Mouse (Mus musculus) MEL (cell line): ENCODE results near the gene Nsfl1c. TPM values are rescaled to one million over a fixed set of nuclear protein-coding genes. Genes with fewer than 3 reads are reported as not detected.
A peak's percentile ranks its signal among the peaks of the same experiment; 100 is the strongest.

Source experiments
- DNase-seq: peaks from one replicate; pipeline ENCODE4 v3.0.0; 2011; ENCODE audit warnings: low read depth, low spot score
- H3K27ac ChIP-seq: 2 replicates; pipeline ENCODE4 v1.5.1; 2012; ENCODE audit warnings: low read depth, mild to moderate bottlenecking, control low read depth, low read length, moderate library complexity; ENCODE audit not compliant: control insufficient read depth
- H3K27me3 ChIP-seq, 2 experiments: fragments of 150-350 bp in 1 of 2; sonication (generic) in 1 of 2; 2 replicates each; pipeline ENCODE4 v1.6.1; 2012; ENCODE audit warnings: low read length in 2 of 2, mild to moderate bottlenecking in 2 of 2, improper control_type of control experiment in 1 of 2, moderate library complexity in 1 of 2; ENCODE audit not compliant: insufficient read depth in 2 of 2, control insufficient read depth in 1 of 2
- H3K36me3 ChIP-seq, 2 experiments: 2 replicates each; pipeline ENCODE4 v1.6.1; 2012 to 2014; ENCODE audit warnings: low read length in 2 of 2, improper control_type of control experiment in 1 of 2, inconsistent platforms in 1 of 2, mild to moderate bottlenecking in 1 of 2; ENCODE audit not compliant: insufficient read depth in 2 of 2, control insufficient read depth in 1 of 2
- H3K4me1 ChIP-seq, 2 experiments: fragments of 150-350 bp in 1 of 2; sonication (generic) in 1 of 2; 2 replicates each; pipeline ENCODE4 v1.6.1; 2012; ENCODE audit warnings: low read length in 2 of 2, improper control_type of control experiment in 1 of 2, mild to moderate bottlenecking in 1 of 2; ENCODE audit not compliant: insufficient read depth in 2 of 2, control insufficient read depth in 1 of 2
- H3K4me3 ChIP-seq, 2 experiments: fragments of 150-350 bp in 1 of 2; sonication (generic) in 1 of 2; 2 replicates each; pipeline ENCODE4 v1.5.1; 2012; ENCODE audit warnings: low read depth in 2 of 2, low read length in 2 of 2, mild to moderate bottlenecking in 2 of 2, moderate library complexity in 2 of 2, control low read depth in 1 of 2, improper control_type of control experiment in 1 of 2; ENCODE audit not compliant: control insufficient read depth in 1 of 2, insufficient read depth in 1 of 2
- H3K79me2 ChIP-seq: 2 replicates; pipeline ENCODE4 v1.6.1; 2012; ENCODE audit warnings: mild to moderate bottlenecking, low read length, moderate library complexity; ENCODE audit not compliant: control insufficient read depth, poor library complexity, insufficient read depth
- H3K9ac ChIP-seq: 2 replicates; pipeline ENCODE4 v1.6.1; 2012; ENCODE audit warnings: low read depth, mild to moderate bottlenecking, control low read depth, low read length, moderate library complexity; ENCODE audit not compliant: control insufficient read depth, poor library complexity, severe bottlenecking
- H3K9me3 ChIP-seq: fragments of 150-350 bp; sonication (generic); replicated peaks from 2 replicates; pipeline ENCODE4 v1.6.1; 2012; ENCODE audit warnings: mild to moderate bottlenecking, low read length, improper control_type of control experiment, moderate library complexity; ENCODE audit not compliant: insufficient read depth
- CTCF ChIP-seq, 3 experiments: IDR thresholded peaks in 2 of 3; conservative IDR thresholded peaks in 1 of 3; 2 replicates each; pipeline ENCODE4 v1.5.1; 2011 to 2012; ENCODE audit warnings: low read length in 3 of 3, low read depth in 2 of 3, mild to moderate bottlenecking in 2 of 3, improper control_type of control experiment in 1 of 3, inconsistent platforms in 1 of 3, mixed read lengths in 1 of 3, moderate library complexity in 1 of 3; ENCODE audit not compliant: control insufficient read depth in 1 of 3, insufficient read depth in 1 of 3, poor library complexity in 1 of 3, severe bottlenecking in 1 of 3
- EP300 ChIP-seq, 2 experiments: IDR thresholded peaks; 2 replicates each; pipeline ENCODE4 v1.6.1; 2011; ENCODE audit warnings: improper control_type of control experiment in 2 of 2, low read length in 2 of 2, low read depth in 1 of 2, mild to moderate bottlenecking in 1 of 2
- GABPA ChIP-seq: IDR thresholded peaks from 2 replicates; pipeline ENCODE4 v1.6.1; 2012; ENCODE audit warnings: low read depth, mild to moderate bottlenecking, inconsistent platforms, low read length, improper control_type of control experiment, moderate library complexity
- GATA1 ChIP-seq: IDR thresholded peaks from 2 replicates; pipeline ENCODE4 v1.6.1; 2011; ENCODE audit warnings: low read depth, low read length, improper control_type of control experiment
- KAT2A ChIP-seq: conservative IDR thresholded peaks from 2 replicates; pipeline ENCODE4 v1.6.1; 2012; ENCODE audit warnings: low read depth, low read length, improper control_type of control experiment, inconsistent platforms
- MXI1 ChIP-seq: IDR thresholded peaks from 2 replicates; pipeline ENCODE4 v1.6.1; 2011; ENCODE audit warnings: mild to moderate bottlenecking, low read depth, low read length, improper control_type of control experiment
- POLR2AphosphoS5 ChIP-seq: IDR thresholded peaks from 2 replicates; pipeline ENCODE4 v1.6.1; 2012; ENCODE audit warnings: low read depth, borderline replicate concordance, mild to moderate bottlenecking, inconsistent platforms, low read length, moderate library complexity, mixed read lengths
- RAD21 ChIP-seq: IDR thresholded peaks from 2 replicates; pipeline ENCODE4 v1.6.1; 2011; ENCODE audit warnings: mild to moderate bottlenecking, low read depth, low read length, improper control_type of control experiment
- SIN3A ChIP-seq: IDR thresholded peaks from 2 replicates; pipeline ENCODE4 v1.6.1; 2012; ENCODE audit warnings: low read length, improper control_type of control experiment, inconsistent platforms
- SMC3 ChIP-seq: IDR thresholded peaks from 2 replicates; pipeline ENCODE4 v1.6.1; 2011; ENCODE audit warnings: low read depth, low read length, improper control_type of control experiment
- TBP ChIP-seq: IDR thresholded peaks from 2 replicates; pipeline ENCODE4 v1.8.0; 2011; ENCODE audit warnings: low read depth, low read length, improper control_type of control experiment
- USF2 ChIP-seq, 2 experiments: IDR thresholded peaks; 2 replicates each; pipeline ENCODE4 v1.6.1; 2011 to 2012; ENCODE audit warnings: improper control_type of control experiment in 2 of 2, low read length in 2 of 2, borderline replicate concordance in 1 of 2, inconsistent platforms in 1 of 2, low read depth in 1 of 2, mild to moderate bottlenecking in 1 of 2; ENCODE audit not compliant: insufficient read depth in 1 of 2
- ZC3H11A ChIP-seq: IDR thresholded peaks from 2 replicates; pipeline ENCODE4 v1.6.1; 2012; ENCODE audit warnings: low read depth, mild to moderate bottlenecking, inconsistent platforms, low read length, improper control_type of control experiment
- polyA plus RNA-seq, 2 experiments: library from polyadenylated mRNA; stranded (reverse) in 1 of 2; unstranded in 1 of 2; fragments of >175 nt in 1 of 2; fragments of >200 nt in 1 of 2; gene quantifications; 2 replicates each; pipeline versions ENCODE4 v1.2.1 to v1.2.4; 2012; ENCODE audit warnings: low replicate concordance in 2 of 2, low read depth in 1 of 2; ENCODE audit not compliant: insufficient read length in 2 of 2, insufficient read depth in 1 of 2, missing spikeins in 1 of 2
- total RNA-seq: library from RNA; depleted of rRNA; stranded (reverse); fragments of 300-350 nt; gene quantifications from 2 replicates; pipeline ENCODE4 v1.2.3, GENCODE M21; 2012

Gene Nsfl1c
- total and polyA plus RNA-seq, 3 experiments: 182 to 394 (median 260) TPM

GRCm38 (mm10) chr2:151498358-151498757 lies 4.4 kb downstream of the Nsfl1c start:
- Histone ChIP-seq H3K27ac (no peak overlapping the region), H3K4me1 (peaks cover 2 to 19% of the 10 kb centered on the region in 2 experiments; a peak in 3 of 4 replicates), H3K79me2 (peaks cover 26% of the 10 kb centered on the region), H3K4me3 (no peak overlapping the region), H3K27me3 (no peaks in the 10 kb centered on the region), H3K9me3 (no peaks in the 10 kb centered on the region), H3K9ac (no peak overlapping the region), H3K36me3 (peaks cover 11 to 33% of the 10 kb centered on the region in 2 experiments)
- DNase-seq: no peak
- TF ChIP-seq GABPA: no peak
- no peak for TF ChIP-seq RAD21
- TF ChIP-seq MXI1: no peak
- no peak for TF ChIP-seq EP300 (IDR thresholded peaks at IDR 0.05; ENCODE audit: low read depth in 1 of 2, low read length in 2 of 2)
- no peak for TF ChIP-seq USF2 (IDR thresholded peaks at IDR 0.05; ENCODE audit: borderline replicate concordance in 1 of 2, insufficient read depth in 1 of 2, low read depth in 1 of 2, low read length in 2 of 2)
- TF ChIP-seq GATA1: no peak
- no peak for TF ChIP-seq ZC3H11A
- TF ChIP-seq TBP: no peak

- Histone ChIP-seq H3K9ac (no peak overlapping the region), H3K36me3 (peaks cover 18 to 29% of the 10 kb centered on the region in 2 experiments), H3K4me1 (peaks cover 2 to 17% of the 10 kb centered on the region in 2 experiments; a peak in 3 of 4 replicates), H3K4me3 (no peak overlapping the region), H3K27me3 (no peaks in the 10 kb centered on the region), H3K79me2 (peaks cover 12% of the 10 kb centered on the region; the same call in 1 of the 2 replicates), H3K27ac (no peak overlapping the region; the same call in 1 of the 2 replicates), H3K9me3 (no peaks in the 10 kb centered on the region)
- peak; percentile 46; the same call in 1 of the 2 replicates for TF ChIP-seq GATA1
- peak; percentile 49; the same call in 1 of the 2 replicates for TF ChIP-seq SIN3A
- peak; percentile 17 to 51; a peak in 3 of 4 replicates for TF ChIP-seq EP300 (IDR thresholded peaks at IDR 0.05; ENCODE audit: low read depth in 1 of 2, low read length in 2 of 2)
- no peak for TF ChIP-seq SMC3
- DNase-seq: peak; percentile 34
Measured at GRCm38 (mm10) chr2:151500442-151501007, 6.5 kb downstream of the Nsfl1c start.

- Histone ChIP-seq H3K27ac (no peak overlapping the region), H3K4me1 (peaks cover 2 to 6% of the 10 kb centered on the region in 2 experiments; a peak in 3 of 4 replicates), H3K36me3 (peaks cover 16 to 29% of the 10 kb centered on the region in 2 experiments), H3K79me2 (no peaks in the 10 kb centered on the region), H3K9me3 (no peaks in the 10 kb centered on the region), H3K4me3 (no peak overlapping the region), H3K9ac (no peak overlapping the region), H3K27me3 (no peaks in the 10 kb centered on the region)
- DNase-seq: no peak
- TF ChIP-seq KAT2A: no peak
- TF ChIP-seq SMC3: peak; percentile 41
- no peak for TF ChIP-seq POLR2AphosphoS5
- peak; percentile 5; the same call in 1 of the 2 replicates for TF ChIP-seq RAD21
- TF ChIP-seq CTCF (IDR thresholded peaks at IDR 0.05 in 2 of 3, conservative IDR thresholded peaks at IDR 0.05 in 1 of 3; ENCODE audit: control insufficient read depth in 1 of 3, insufficient read depth in 1 of 3, low read depth in 2 of 3, low read length in 3 of 3, poor library complexity in 1 of 3, severe bottlenecking in 1 of 3): peak in 2 of 3 experiments; percentile 14 to 34; a peak in 2 of 6 replicates
Measured at GRCm38 (mm10) chr2:151504226-151504625, 10.2 kb downstream of the Nsfl1c start.
